9 mouse cellular contexts compared by ENCODE assay signal in genomic region chr11:69680136-69680855, GRCm38 (mm10). TPM values are rescaled to one million over a fixed set of nuclear protein-coding genes. Genes with fewer than 3 reads are reported as not detected.
DNase-seq lines count a peak whose midpoint lies in the region; ATAC-seq lines count a peak whose summit lies in the region.
"Had no signal": no experiment of that assay in that cellular context is flagged by ENCODE, and none has a peak within 500 bp of the region (broad histone marks: within the 10 kb centered on the region; RNA-seq: fewer than 3 reads in every experiment).

No protein-coding gene starts in this region.

- H3K4me1 ChIP-seq in kidney, embryonic 14.5 days (ENCODE audit: control insufficient read depth, insufficient read depth, low read length): peaks cover 13% of the 10 kb centered on the region; the same call in 1 of the 2 replicates
- peaks cover 43% of the 10 kb centered on the region for H3K4me1 ChIP-seq in embryonic facial prominence, embryonic 10.5 days
- H3K4me1 ChIP-seq in hindbrain, embryonic 13.5 days (replicated peaks): peaks cover 51% of the 10 kb centered on the region
- H3K4me1 ChIP-seq in midbrain, embryonic 12.5 days: peaks cover 30% of the 10 kb centered on the region

- ATAC-seq in kidney, embryonic 14.5 days (ENCODE audit: low FRiP score, low TSS enrichment): no peak
- ATAC-seq in hindbrain, embryonic 13.5 days (ENCODE audit: low FRiP score): no peak
- no peak for ATAC-seq in midbrain, embryonic 12.5 days (ENCODE audit: low FRiP score, low read depth)

- 94% methylated on average over 29 of the region's 30 CpGs for WGBS in kidney, embryonic 14.5 days
- WGBS in embryonic facial prominence, embryonic 10.5 days: 93% methylated on average over 30 of the region's 30 CpGs
- WGBS in hindbrain, embryonic 13.5 days: 92% methylated on average over 30 of the region's 30 CpGs
- 90% methylated on average over 30 of the region's 30 CpGs for WGBS in midbrain, embryonic 12.5 days

- DNase-seq in kidney, adult 8-10 months: no peak
- no peak for DNase-seq in embryonic facial prominence, embryonic 10.5 days (ENCODE audit: low spot score)
- no peak for DNase-seq in B cell, adult 2 months
- no peak for DNase-seq in kidney, postnatal 4 days
- DNase-seq in embryo, embryonic 10 days (ENCODE audit: low spot score): no peak
- DNase-seq: left cerebral cortex, postnatal 4 days had no signal

- H3K4me2 ChIP-seq in kidney, embryonic 14.5 days (replicated peaks; ENCODE audit: low read depth, low read length): peak overlapping the region; percentile 72
- peak overlapping the region; percentile 96 for H3K4me2 ChIP-seq in hindbrain, embryonic 13.5 days
- peak overlapping the region; percentile 93 for H3K4me2 ChIP-seq in midbrain, embryonic 12.5 days (replicated peaks)

- H3K36me3 ChIP-seq in kidney, embryonic 14.5 days (ENCODE audit: control insufficient read depth, insufficient read depth, low read length): peaks cover 50% of the 10 kb centered on the region
- H3K36me3 ChIP-seq in embryonic facial prominence, embryonic 10.5 days (replicated peaks): peaks cover 53% of the 10 kb centered on the region
- H3K36me3 ChIP-seq in hindbrain, embryonic 13.5 days: peaks cover 47% of the 10 kb centered on the region
- peaks cover 47% of the 10 kb centered on the region for H3K36me3 ChIP-seq in midbrain, embryonic 12.5 days

- no peaks in the 10 kb centered on the region for H3K9me3 ChIP-seq in kidney, embryonic 14.5 days (ENCODE audit: control insufficient read depth, low read length)
- H3K9me3 ChIP-seq in embryonic facial prominence, embryonic 10.5 days: no peaks in the 10 kb centered on the region
- H3K9me3 ChIP-seq in hindbrain, embryonic 13.5 days: no peaks in the 10 kb centered on the region
- no peaks in the 10 kb centered on the region for H3K9me3 ChIP-seq in midbrain, embryonic 12.5 days

- peak overlapping the region; percentile 83; the same call in 1 of the 2 replicates for H3K4me3 ChIP-seq in kidney, embryonic 14.5 days (ENCODE audit: low read length)
- peak overlapping the region; percentile 81 for H3K4me3 ChIP-seq in embryonic facial prominence, embryonic 10.5 days
- H3K4me3 ChIP-seq in hindbrain, embryonic 13.5 days: peak overlapping the region; percentile 78
- H3K4me3 ChIP-seq in midbrain, embryonic 12.5 days: peak overlapping the region; percentile 81

- H3K27me3 ChIP-seq in kidney, embryonic 14.5 days (ENCODE audit: control insufficient read depth, insufficient read depth, low read length): no peaks in the 10 kb centered on the region
- 0 out of 2 replicates have a peak, but pooled peaks cover 10% of the 10 kb centered on the region for H3K27me3 ChIP-seq in embryonic facial prominence, embryonic 10.5 days (replicated peaks; ENCODE audit: low read depth, poor library complexity, severe bottlenecking)
- H3K27me3 ChIP-seq in hindbrain, embryonic 13.5 days: 0 out of 2 replicates have a peak, but pooled peaks cover 3% of the 10 kb centered on the region
- peaks cover 11% of the 10 kb centered on the region; the same call in 1 of the 2 replicates for H3K27me3 ChIP-seq in midbrain, embryonic 12.5 days

- no peak overlapping the region for H3K27ac ChIP-seq in kidney, embryonic 14.5 days (ENCODE audit: low read depth, low read length)
- no peak overlapping the region for H3K27ac ChIP-seq in embryonic facial prominence, embryonic 10.5 days (replicated peaks)
- H3K27ac ChIP-seq in hindbrain, embryonic 13.5 days: no peak overlapping the region
- H3K27ac ChIP-seq in midbrain, embryonic 12.5 days (replicated peaks): no peak overlapping the region

- peak overlapping the region; percentile 84 for H3K9ac ChIP-seq in kidney, embryonic 14.5 days (ENCODE audit: low read depth, low read length)
- peak overlapping the region; percentile 89 for H3K9ac ChIP-seq in hindbrain, embryonic 13.5 days
- H3K9ac ChIP-seq in midbrain, embryonic 12.5 days (replicated peaks): peak overlapping the region; percentile 76; the same call in 1 of the 2 replicates

RNA-seq across cellular contexts. Expression of gene Senp3, which starts 1.6 kb away (rescaled TPM):
- 95.2 and 102 TPM in 2 replicates for polyA plus RNA-seq in kidney, embryonic 14.5 days (2014; fragmentation: Nextera tagmentation; extraction: Ambion mirVana)
- polyA plus RNA-seq in embryonic facial prominence, embryonic 10.5 days (2016; fragmentation: Nextera tagmentation; extraction: Ambion mirVana): 136 and 141 TPM in 2 replicates
- 94.7 and 95.9 TPM in 2 replicates for polyA plus RNA-seq in hindbrain, embryonic 13.5 days (2015; fragmentation: Nextera tagmentation; extraction: Ambion mirVana)
- polyA plus RNA-seq in midbrain, embryonic 12.5 days (2016; fragmentation: Nextera tagmentation; extraction: Ambion mirVana): 108 and 113 TPM in 2 replicates

RNA-seq across cellular contexts. Expression of gene Tnfsf13, which starts 5.3 kb away (rescaled TPM):
- polyA plus RNA-seq in kidney, embryonic 14.5 days (2014; fragmentation: Nextera tagmentation; extraction: Ambion mirVana): 0.34 and 0.60 TPM in 2 replicates
- 0.15 TPM in 1 of 2 replicates, not detected in the other for polyA plus RNA-seq in embryonic facial prominence, embryonic 10.5 days (2016; fragmentation: Nextera tagmentation; extraction: Ambion mirVana)
- 0.36 and 0.53 TPM in 2 replicates for polyA plus RNA-seq in hindbrain, embryonic 13.5 days (2015; fragmentation: Nextera tagmentation; extraction: Ambion mirVana)
- polyA plus RNA-seq in midbrain, embryonic 12.5 days (2016; fragmentation: Nextera tagmentation; extraction: Ambion mirVana): 0.41 and 0.77 TPM in 2 replicates

RNA-seq across cellular contexts. Expression of gene Eif4a1, which starts 8.1 kb away (rescaled TPM):
- 729 and 1,177 TPM in 2 replicates for polyA plus RNA-seq in kidney, embryonic 14.5 days (2014; fragmentation: Nextera tagmentation; extraction: Ambion mirVana)
- 780 and 781 TPM in 2 replicates for polyA plus RNA-seq in embryonic facial prominence, embryonic 10.5 days (2016; fragmentation: Nextera tagmentation; extraction: Ambion mirVana)
- 528 and 537 TPM in 2 replicates for polyA plus RNA-seq in hindbrain, embryonic 13.5 days (2015; fragmentation: Nextera tagmentation; extraction: Ambion mirVana)
- polyA plus RNA-seq in midbrain, embryonic 12.5 days (2016; fragmentation: Nextera tagmentation; extraction: Ambion mirVana): 608 and 698 TPM in 2 replicates

RNA-seq across cellular contexts. Expression of gene Cd68, which starts 14.3 kb away (rescaled TPM):
- polyA plus RNA-seq in kidney, embryonic 14.5 days (2014; fragmentation: Nextera tagmentation; extraction: Ambion mirVana): 8.5 and 10.5 TPM in 2 replicates
- 5.3 and 7.3 TPM in 2 replicates for polyA plus RNA-seq in embryonic facial prominence, embryonic 10.5 days (2016; fragmentation: Nextera tagmentation; extraction: Ambion mirVana)
- 9.0 and 9.8 TPM in 2 replicates for polyA plus RNA-seq in hindbrain, embryonic 13.5 days (2015; fragmentation: Nextera tagmentation; extraction: Ambion mirVana)
- 7.1 and 7.2 TPM in 2 replicates for polyA plus RNA-seq in midbrain, embryonic 12.5 days (2016; fragmentation: Nextera tagmentation; extraction: Ambion mirVana)

RNA-seq across cellular contexts. Expression of gene Tnfsf12, which starts 15.4 kb away (rescaled TPM):
- polyA plus RNA-seq in kidney, embryonic 14.5 days (2014; fragmentation: Nextera tagmentation; extraction: Ambion mirVana): 6.9 and 8.6 TPM in 2 replicates
- polyA plus RNA-seq in embryonic facial prominence, embryonic 10.5 days (2016; fragmentation: Nextera tagmentation; extraction: Ambion mirVana): 1.2 and 2.2 TPM in 2 replicates
- 1.8 and 3.6 TPM in 2 replicates for polyA plus RNA-seq in hindbrain, embryonic 13.5 days (2015; fragmentation: Nextera tagmentation; extraction: Ambion mirVana)
- polyA plus RNA-seq in midbrain, embryonic 12.5 days (2016; fragmentation: Nextera tagmentation; extraction: Ambion mirVana): 2.2 and 2.9 TPM in 2 replicates
